Mouse (Mus musculus): ENCODE results near the gene Ap1s1.

DNA sequence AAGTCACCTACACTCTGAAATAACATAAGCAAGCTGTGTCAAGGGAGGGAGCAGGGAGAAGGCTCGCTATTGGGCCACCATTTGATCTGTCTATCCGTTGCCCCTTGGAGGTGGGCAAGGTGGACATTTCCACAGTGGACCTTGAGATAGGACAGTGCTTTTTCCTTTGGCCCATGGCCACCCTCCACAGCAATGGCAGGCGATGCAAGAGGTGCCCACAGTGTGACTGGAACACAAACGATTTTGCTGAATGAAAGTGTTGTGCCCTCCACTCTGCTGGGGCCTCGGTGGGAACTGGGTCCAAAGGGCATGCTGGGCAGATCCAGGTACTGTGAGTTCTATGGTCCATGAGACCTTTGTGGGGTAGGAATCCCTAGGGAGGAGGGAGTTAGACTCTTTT lies 16.7 kb upstream of the Ap1s1 start:
- no peak for TF ChIP-seq CTCF (conservative IDR thresholded peaks at IDR 0.05; ENCODE audit: low read length)
- TF ChIP-seq POU5F1 (IDR thresholded peaks at IDR 0.05; ENCODE audit: borderline replicate concordance, low read length) = no peak
